Mouse (Mus musculus): ENCODE measurements around the gene Gpx8.

Gene Gpx8

GRCm38 (mm10) chr13:113046211-113046883 is at the start of gene Gpx8:
TSS of gene Gpx8 (minus strand) at chr13:113046410.
- DNase-seq (ENCODE audit: low spot score in 2 of 2) = peak; percentile 25 to 50

- no peak for DNase-seq (ENCODE audit: low spot score in 2 of 2)
Measured at GRCm38 (mm10) chr13:113094618-113095017, 48.4 kb upstream of the Gpx8 start.

- no peak for DNase-seq (ENCODE audit: low spot score in 2 of 2)
Measured at GRCm38 (mm10) chr13:113090489-113090888, 44.3 kb upstream of the Gpx8 start.

- DNase-seq (ENCODE audit: low spot score in 2 of 2) = no peak
Measured at GRCm38 (mm10) chr13:113087226-113088017, 41.2 kb upstream of the Gpx8 start.

GRCm38 (mm10) chr13:113084732-113085131 is 38.5 kb upstream of the Gpx8 start:
- DNase-seq (ENCODE audit: low spot score in 2 of 2) = no peak

GRCm38 (mm10) chr13:113082101-113082500 is 35.9 kb upstream of the Gpx8 start:
- no peak for DNase-seq (ENCODE audit: low spot score in 2 of 2)

- DNase-seq (ENCODE audit: low spot score in 2 of 2) = no peak
Measured at GRCm38 (mm10) chr13:113079021-113079420, 32.8 kb upstream of the Gpx8 start.

- no peak for DNase-seq (ENCODE audit: low spot score in 2 of 2)
Measured at GRCm38 (mm10) chr13:113064542-113064941, 18.3 kb upstream of the Gpx8 start.

- DNase-seq (ENCODE audit: low spot score in 2 of 2) = no peak
Measured at GRCm38 (mm10) chr13:113061746-113062145, 15.5 kb upstream of the Gpx8 start.

GRCm38 (mm10) chr13:113055826-113056225 is 9.6 kb upstream of the Gpx8 start:
- DNase-seq (ENCODE audit: low spot score in 2 of 2) = no peak

- no peak for DNase-seq (ENCODE audit: low spot score in 2 of 2)
Measured at GRCm38 (mm10) chr13:113054230-113054629, 8.0 kb upstream of the Gpx8 start.

- no peak for DNase-seq (ENCODE audit: low spot score in 2 of 2)
Measured at GRCm38 (mm10) chr13:113047647-113048046, 1.4 kb upstream of the Gpx8 start.

- no peak for DNase-seq (ENCODE audit: low spot score in 2 of 2)
Measured at GRCm38 (mm10) chr13:113047018-113047417, 808 bp upstream of the Gpx8 start.

GRCm38 (mm10) chr13:113045458-113046110 is 626 bp downstream of the Gpx8 start:
- no peak for DNase-seq (ENCODE audit: low spot score in 2 of 2)

- no peak for DNase-seq (ENCODE audit: low spot score in 2 of 2)
Measured at GRCm38 (mm10) chr13:113044876-113045275, 1.3 kb downstream of the Gpx8 start.

GRCm38 (mm10) chr13:113035852-113036251 is 10.4 kb downstream of the Gpx8 start:
- peak; percentile 39 to 81 for DNase-seq (ENCODE audit: low spot score in 2 of 2)

- DNase-seq (ENCODE audit: low spot score in 2 of 2) = peak in 1 of 2 experiments; percentile 25
Measured at GRCm38 (mm10) chr13:113034950-113035421, 11.2 kb downstream of the Gpx8 start, which contains the start of gene Cdc20b. TSS of gene Cdc20b (plus strand) at chr13:113035111.

- DNase-seq (ENCODE audit: low spot score in 2 of 2) = no peak
Measured at GRCm38 (mm10) chr13:113034271-113034886, 11.8 kb downstream of the Gpx8 start.

- no peak for DNase-seq (ENCODE audit: low spot score in 2 of 2)
Measured at GRCm38 (mm10) chr13:113032831-113033230, 13.4 kb downstream of the Gpx8 start.

- DNase-seq (ENCODE audit: low spot score in 2 of 2) = peak in 1 of 2 experiments; percentile 36
Measured at GRCm38 (mm10) chr13:113031792-113032571, 14.2 kb downstream of the Gpx8 start.

- DNase-seq (ENCODE audit: low spot score in 2 of 2) = peak in 1 of 2 experiments; percentile 13
Measured at GRCm38 (mm10) chr13:113031351-113031750, 14.9 kb downstream of the Gpx8 start.
